Mouse (Mus musculus): ENCODE measurements around the gene Bag3. TPM values are rescaled to one million over a fixed set of nuclear protein-coding genes. Genes with fewer than 3 reads are reported as not detected.

Bag3 gene
- polyA plus RNA-seq, 1 experiment from 2014 or later: 4.5 TPM

DNA sequence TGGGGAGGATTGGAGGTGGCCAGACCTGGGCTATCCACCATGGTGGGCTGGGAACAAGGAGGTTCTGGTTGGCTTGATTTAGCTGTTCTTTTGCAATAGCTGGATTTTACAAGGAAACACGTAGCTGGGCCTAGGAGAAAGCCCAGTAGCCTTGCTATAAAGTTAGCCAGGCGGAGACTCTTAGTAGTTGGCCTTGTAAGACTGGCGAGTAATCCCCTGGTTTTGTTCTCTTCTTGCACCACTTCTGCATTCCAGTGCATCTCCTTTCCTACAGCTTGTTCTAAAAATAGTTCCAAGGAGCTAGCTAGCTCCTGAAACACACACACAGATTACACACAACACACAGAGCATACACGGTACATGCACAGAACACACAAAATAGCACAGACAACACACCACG, 15.4 kb downstream of the Bag3 start:
- Histone ChIP-seq H3K9ac (0 out of 2 replicates have a peak overlapping the region, but pooled peaks have one; percentile 8), H3K9me3 (no peaks in the 10 kb centered on the region), H3K4me1 (peaks cover 13% of the 10 kb centered on the region), H3K4me2 (replicated peaks) (no peak overlapping the region), H3K4me3 (no peak overlapping the region), H3K27me3 (replicated peaks) (peaks cover 12% of the 10 kb centered on the region; the same call in 1 of the 2 replicates), H3K36me3 (no peaks in the 10 kb centered on the region), H3K27ac (no peak overlapping the region)
- 80% methylated on average over 5 of the region's 5 CpGs for WGBS
- ATAC-seq (ENCODE audit: low FRiP score, low read depth): no peak

DNA sequence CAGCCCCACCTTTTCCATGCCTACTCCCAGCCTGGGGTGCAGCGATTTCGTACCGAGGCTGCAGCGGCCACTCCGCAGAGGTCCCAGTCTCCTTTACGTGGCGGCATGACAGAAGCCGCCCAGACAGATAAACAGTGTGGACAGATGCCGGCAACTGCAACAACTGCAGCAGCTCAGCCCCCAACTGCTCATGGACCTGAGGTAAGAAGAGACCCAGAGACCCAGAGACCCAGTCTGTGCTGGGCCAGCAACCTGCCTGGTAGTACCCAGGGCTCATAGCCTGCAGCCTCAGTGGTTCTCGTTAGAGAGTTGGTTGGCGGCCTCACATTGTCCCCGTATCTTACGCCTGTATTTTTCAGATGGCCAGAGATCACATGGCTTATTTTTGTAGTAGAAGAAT, 16.7 kb downstream of the Bag3 start:
- WGBS: 94% methylated on average over 13 of the region's 13 CpGs
- H3K4me1 ChIP-seq: peaks cover 11% of the 10 kb centered on the region

DNA sequence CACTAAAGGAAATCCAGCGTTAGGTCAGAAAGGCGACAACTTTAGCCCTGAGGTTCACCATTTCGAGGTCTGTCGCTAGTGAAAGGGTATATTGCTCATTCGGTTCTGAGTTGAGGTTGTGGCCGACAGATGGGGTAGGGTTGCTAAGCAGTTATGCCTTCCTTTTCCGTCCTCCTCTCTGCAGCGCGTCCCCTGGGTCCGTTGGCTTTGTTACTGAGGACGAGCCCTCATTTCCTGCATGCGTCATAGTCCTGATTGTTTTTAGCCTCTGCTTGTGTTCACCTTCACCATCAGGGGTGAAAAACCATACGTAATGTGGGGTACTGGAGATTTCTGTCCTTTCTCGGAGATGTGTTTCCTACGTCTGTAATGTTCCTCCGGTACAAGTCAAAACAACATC, 17.3 kb downstream of the Bag3 start:
- WGBS: 90% methylated on average over 16 of the region's 16 CpGs
- ATAC-seq (ENCODE audit: low FRiP score, low read depth): no peak
- peaks cover 5% of the 10 kb centered on the region; the same call in 1 of the 2 replicates for H3K4me1 ChIP-seq

More for the DNA sequence above, 16.7 kb downstream of the Bag3 start:
- Histone ChIP-seq H3K4me2 (replicated peaks) (no peak overlapping the region), H3K27ac (no peak overlapping the region), H3K36me3 (no peaks in the 10 kb centered on the region), H3K9me3 (no peaks in the 10 kb centered on the region), H3K4me3 (no peak overlapping the region), H3K27me3 (replicated peaks) (peaks cover 12% of the 10 kb centered on the region; the same call in 1 of the 2 replicates), H3K9ac (no peak overlapping the region)
- ATAC-seq (ENCODE audit: low FRiP score, low read depth): no peak

DNA sequence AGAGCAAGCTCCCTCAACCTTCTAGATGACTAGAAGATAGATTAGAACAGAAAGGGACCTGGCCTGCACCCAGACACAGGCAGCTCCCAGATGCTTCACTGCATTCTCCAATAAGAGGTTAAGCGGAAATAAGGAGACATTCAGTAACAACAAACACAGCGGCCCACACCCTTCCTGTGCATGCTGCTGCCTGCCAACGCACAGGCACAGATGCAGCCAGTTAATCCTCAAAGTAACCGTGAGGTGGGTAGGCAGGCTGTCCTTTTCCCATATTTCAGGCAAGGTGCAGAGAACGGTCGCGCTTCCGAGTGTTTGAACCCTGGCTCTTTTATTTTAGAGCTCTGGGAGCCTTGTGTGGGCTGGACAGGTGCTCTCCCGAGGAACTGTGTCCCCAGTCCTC, 17.8 kb downstream of the Bag3 start:
- ATAC-seq (ENCODE audit: low FRiP score, low read depth): no peak
- Histone ChIP-seq H3K4me2 (replicated peaks) (no peak overlapping the region), H3K36me3 (no peaks in the 10 kb centered on the region), H3K4me3 (no peak overlapping the region), H3K27ac (no peak overlapping the region), H3K27me3 (replicated peaks) (peaks cover 12% of the 10 kb centered on the region; the same call in 1 of the 2 replicates), H3K4me1 (0 out of 2 replicates have a peak, but pooled peaks cover 2% of the 10 kb centered on the region), H3K9ac (no peak overlapping the region), H3K9me3 (no peaks in the 10 kb centered on the region)
- 89% methylated on average over 9 of the region's 9 CpGs for WGBS

More for the DNA sequence above, 17.3 kb downstream of the Bag3 start:
- H3K4me2 ChIP-seq (replicated peaks): no peak overlapping the region
- no peak overlapping the region for H3K4me3 ChIP-seq
- H3K9ac ChIP-seq: no peak overlapping the region
- no peaks in the 10 kb centered on the region for H3K9me3 ChIP-seq
- H3K27me3 ChIP-seq (replicated peaks): peaks cover 12% of the 10 kb centered on the region; the same call in 1 of the 2 replicates
- no peak overlapping the region for H3K27ac ChIP-seq
- no peaks in the 10 kb centered on the region for H3K36me3 ChIP-seq

DNA sequence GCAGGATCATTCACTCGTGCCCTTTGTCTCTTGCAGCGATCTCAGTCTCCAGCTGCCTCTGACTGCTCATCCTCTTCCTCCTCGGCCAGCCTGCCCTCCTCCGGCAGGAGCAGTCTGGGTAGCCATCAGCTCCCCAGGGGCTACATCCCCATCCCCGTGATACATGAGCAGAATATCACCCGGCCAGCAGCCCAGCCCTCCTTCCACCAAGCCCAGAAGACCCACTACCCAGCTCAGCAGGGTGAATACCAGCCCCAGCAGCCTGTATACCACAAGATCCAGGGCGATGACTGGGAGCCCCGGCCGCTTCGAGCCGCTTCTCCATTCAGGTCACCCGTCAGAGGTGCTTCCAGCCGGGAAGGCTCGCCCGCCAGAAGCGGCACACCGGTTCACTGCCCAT, 18.4 kb downstream of the Bag3 start:
- Histone ChIP-seq H3K36me3 (no peaks in the 10 kb centered on the region), H3K4me2 (replicated peaks) (no peak overlapping the region), H3K4me1 (no peaks in the 10 kb centered on the region), H3K9me3 (no peaks in the 10 kb centered on the region), H3K27me3 (replicated peaks) (peaks cover 12% of the 10 kb centered on the region; the same call in 1 of the 2 replicates), H3K9ac (0 out of 2 replicates have a peak overlapping the region, but pooled peaks have one; percentile 13), H3K27ac (no peak overlapping the region), H3K4me3 (no peak overlapping the region)
- 79% methylated on average over 17 of the region's 17 CpGs for WGBS
- no peak for ATAC-seq (ENCODE audit: low FRiP score, low read depth)

DNA sequence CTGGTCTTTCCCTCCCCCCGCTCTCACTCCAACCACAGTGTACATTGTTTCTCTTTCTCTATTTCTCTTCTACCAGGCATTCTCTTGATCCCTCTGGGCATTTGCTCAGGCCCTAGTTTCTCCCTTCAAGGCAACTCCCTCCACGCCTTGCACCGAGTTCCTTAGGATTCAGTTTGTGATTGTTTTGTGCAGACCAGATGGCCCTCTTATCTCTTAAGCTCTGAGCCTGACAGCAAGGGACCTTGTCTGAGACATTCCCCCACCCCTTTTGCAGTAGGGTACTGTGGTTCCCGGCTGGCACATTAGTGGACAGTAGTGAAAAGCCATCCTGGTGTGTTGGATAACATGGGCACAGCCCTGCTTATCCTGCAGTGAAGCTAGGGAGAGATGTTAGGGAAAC, 19.1 kb downstream of the Bag3 start:
- H3K27ac ChIP-seq: no peak overlapping the region
- H3K4me2 ChIP-seq (replicated peaks): no peak overlapping the region
- no peaks in the 10 kb centered on the region for H3K9me3 ChIP-seq
- no peaks in the 10 kb centered on the region for H3K4me1 ChIP-seq
- no peak overlapping the region for H3K4me3 ChIP-seq
- no peaks in the 10 kb centered on the region for H3K36me3 ChIP-seq
- H3K27me3 ChIP-seq (replicated peaks): peaks cover 12% of the 10 kb centered on the region; the same call in 1 of the 2 replicates
- 87% methylated on average over 4 of the region's 4 CpGs for WGBS
- H3K9ac ChIP-seq: no peak overlapping the region
- no peak for ATAC-seq (ENCODE audit: low FRiP score, low read depth)

DNA sequence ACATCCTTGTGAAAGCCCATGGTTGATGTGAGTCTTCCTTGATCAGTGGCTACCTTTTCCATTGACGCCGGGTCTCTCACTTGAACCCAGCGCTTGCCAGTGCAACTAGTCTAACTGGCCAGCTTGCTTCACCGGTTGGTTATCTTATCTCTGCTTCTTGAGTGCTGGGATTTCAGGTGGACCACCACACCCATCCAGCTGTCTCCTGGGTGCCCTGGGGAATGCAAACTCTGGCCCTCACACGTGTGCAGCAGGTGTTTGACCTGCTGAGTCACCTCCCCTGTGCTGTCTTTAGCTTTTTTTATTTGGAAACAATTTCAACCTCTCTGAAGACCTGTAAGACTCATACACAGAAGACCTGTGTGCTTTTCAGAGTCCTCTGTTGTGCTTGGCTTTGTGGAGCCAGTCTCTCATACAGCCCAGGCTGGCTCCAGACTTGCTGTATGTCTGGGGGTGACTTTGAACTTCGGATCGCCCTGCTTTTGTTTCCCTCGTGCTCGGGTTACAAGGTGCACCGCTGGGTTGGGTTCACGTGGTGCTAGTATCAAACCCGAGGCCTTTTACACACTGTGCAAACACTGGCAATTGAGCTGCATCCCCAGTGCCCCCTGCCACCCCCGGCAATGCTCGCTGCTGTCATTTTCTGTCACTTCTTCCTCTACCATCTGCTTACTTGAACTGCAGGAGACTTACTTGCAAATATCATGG, 19.9 kb downstream of the Bag3 start:
- Histone ChIP-seq H3K4me1 (no peaks in the 10 kb centered on the region), H3K36me3 (no peaks in the 10 kb centered on the region), H3K9me3 (no peaks in the 10 kb centered on the region), H3K27ac (no peak overlapping the region), H3K4me2 (replicated peaks) (no peak overlapping the region), H3K4me3 (no peak overlapping the region), H3K27me3 (replicated peaks) (peaks cover 12% of the 10 kb centered on the region; the same call in 1 of the 2 replicates), H3K9ac (no peak overlapping the region)
- no peak for ATAC-seq (ENCODE audit: low FRiP score, low read depth)
- WGBS: 80% methylated on average over 14 of the region's 14 CpGs

DNA sequence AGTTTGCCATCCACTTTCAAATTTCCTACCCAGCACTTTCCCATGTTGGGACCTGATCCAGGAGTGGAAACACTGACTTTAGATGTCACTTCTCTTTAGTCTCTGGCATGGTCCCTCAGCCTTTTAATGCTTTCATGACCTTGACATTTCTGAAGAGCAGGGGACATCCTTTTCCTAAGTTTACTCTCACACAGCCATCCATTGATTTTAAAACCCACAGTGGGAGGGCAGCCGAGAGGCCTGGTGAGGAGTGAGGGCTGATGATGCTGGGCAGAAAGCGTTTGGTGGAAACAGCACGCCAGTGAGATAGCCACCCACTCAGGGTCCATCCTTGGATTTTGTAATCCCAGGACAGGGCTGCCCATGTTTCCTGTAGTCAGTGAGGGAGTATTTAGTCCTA, 20.5 kb downstream of the Bag3 start:
- Histone ChIP-seq H3K9me3 (no peaks in the 10 kb centered on the region), H3K9ac (no peak overlapping the region), H3K4me1 (no peaks in the 10 kb centered on the region), H3K27me3 (replicated peaks) (peaks cover 11% of the 10 kb centered on the region; the same call in 1 of the 2 replicates), H3K36me3 (no peaks in the 10 kb centered on the region), H3K27ac (no peak overlapping the region), H3K4me3 (no peak overlapping the region), H3K4me2 (replicated peaks) (no peak overlapping the region)
- no peak for ATAC-seq (ENCODE audit: low FRiP score, low read depth)
- 89% methylated on average over 3 of the region's 3 CpGs for WGBS

DNA sequence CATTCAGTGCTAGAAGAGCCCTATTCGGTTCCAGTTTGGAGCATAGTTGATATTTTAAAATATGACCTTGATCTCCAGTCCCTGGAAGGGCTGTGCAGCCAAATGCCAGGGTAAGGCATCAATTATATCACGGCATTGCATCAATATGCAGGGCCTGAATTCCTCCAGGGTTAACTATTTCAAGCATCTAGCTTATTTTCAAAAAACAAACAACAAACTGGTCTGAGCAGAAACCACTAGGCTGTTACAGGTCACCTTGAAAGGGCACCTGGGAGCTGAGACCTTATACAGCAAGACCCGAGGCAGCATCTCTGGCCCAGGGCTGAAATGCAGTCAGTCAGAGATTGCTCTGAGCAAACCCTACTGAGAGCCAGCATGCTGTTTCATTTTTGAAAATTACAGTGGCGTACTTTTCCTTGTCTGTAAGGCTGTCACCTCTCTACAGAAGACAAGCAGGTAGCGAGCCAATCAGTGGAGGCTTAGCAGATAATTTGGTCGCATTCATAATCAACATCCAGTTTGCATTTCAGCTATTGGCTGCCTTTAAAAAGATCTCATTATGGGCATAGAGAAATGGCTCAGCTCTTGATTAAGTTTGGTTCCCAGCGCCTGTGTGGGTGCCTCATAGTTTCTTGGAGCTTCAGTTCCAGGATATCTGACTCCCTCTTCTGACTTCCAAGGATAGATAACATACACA, 21.3 kb downstream of the Bag3 start:
- no peak for ATAC-seq (ENCODE audit: low FRiP score, low read depth)
- no peaks in the 10 kb centered on the region for H3K4me1 ChIP-seq
- no peak overlapping the region for H3K27ac ChIP-seq
- no peak overlapping the region for H3K9ac ChIP-seq
- no peaks in the 10 kb centered on the region for H3K36me3 ChIP-seq
- 0 out of 2 replicates have a peak, but pooled peaks cover 5% of the 10 kb centered on the region for H3K27me3 ChIP-seq (replicated peaks)
- H3K4me3 ChIP-seq: no peak overlapping the region
- H3K9me3 ChIP-seq: no peaks in the 10 kb centered on the region
- H3K4me2 ChIP-seq (replicated peaks): no peak overlapping the region
- WGBS: 92% methylated on average over 7 of the region's 7 CpGs

DNA sequence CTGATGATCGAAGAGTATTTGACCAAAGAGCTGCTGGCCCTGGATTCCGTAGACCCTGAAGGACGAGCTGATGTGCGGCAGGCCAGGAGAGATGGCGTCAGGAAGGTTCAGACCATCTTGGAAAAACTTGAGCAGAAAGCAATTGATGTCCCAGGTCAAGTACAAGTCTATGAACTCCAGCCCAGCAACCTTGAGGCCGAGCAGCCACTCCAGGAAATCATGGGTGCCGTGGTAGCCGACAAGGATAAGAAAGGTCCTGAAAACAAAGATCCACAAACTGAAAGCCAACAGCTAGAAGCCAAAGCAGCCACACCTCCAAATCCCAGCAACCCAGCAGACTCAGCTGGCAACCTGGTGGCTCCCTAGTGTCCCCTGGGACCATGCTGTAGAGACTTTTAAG, 22.6 kb downstream of the Bag3 start:
- no peak for ATAC-seq (ENCODE audit: low FRiP score, low read depth)
- WGBS: 96% methylated on average over 8 of the region's 8 CpGs
- no peak overlapping the region for H3K4me3 ChIP-seq

DNA sequence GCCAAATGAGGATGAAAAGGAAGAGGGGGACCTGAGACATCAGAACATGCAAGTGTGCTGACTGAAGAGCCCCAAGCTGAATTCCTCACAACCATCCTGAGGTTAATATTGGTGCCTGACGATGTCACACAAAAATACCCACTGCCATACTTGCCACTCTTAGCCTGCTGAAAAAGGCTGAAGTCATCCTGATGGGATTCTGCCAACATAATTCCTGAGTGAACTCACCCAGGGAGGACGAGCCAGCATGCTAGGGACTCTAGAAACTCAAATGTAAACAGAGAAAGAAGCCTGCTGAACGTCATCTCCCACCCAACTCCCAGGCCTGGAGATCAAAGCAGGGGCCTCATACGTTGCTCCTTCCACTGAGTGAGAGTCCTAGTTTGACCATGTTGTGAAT, 25.7 kb downstream of the Bag3 start:
- Histone ChIP-seq H3K9ac (no peak overlapping the region), H3K4me1 (peaks cover 4% of the 10 kb centered on the region; the same call in 1 of the 2 replicates), H3K36me3 (no peaks in the 10 kb centered on the region), H3K4me3 (no peak overlapping the region), H3K27ac (no peak overlapping the region), H3K4me2 (replicated peaks) (no peak overlapping the region), H3K27me3 (replicated peaks) (no peaks in the 10 kb centered on the region), H3K9me3 (no peaks in the 10 kb centered on the region)
- WGBS: 55% methylated on average over 4 of the region's 4 CpGs
- ATAC-seq (ENCODE audit: low FRiP score, low read depth): no peak

More for the DNA sequence above, 22.6 kb downstream of the Bag3 start:
- Histone ChIP-seq H3K27me3 (replicated peaks) (0 out of 2 replicates have a peak, but pooled peaks cover 3% of the 10 kb centered on the region), H3K36me3 (no peaks in the 10 kb centered on the region), H3K9me3 (no peaks in the 10 kb centered on the region), H3K9ac (no peak overlapping the region), H3K4me2 (replicated peaks) (no peak overlapping the region), H3K4me1 (peaks cover 4% of the 10 kb centered on the region; the same call in 1 of the 2 replicates), H3K27ac (no peak overlapping the region)

DNA sequence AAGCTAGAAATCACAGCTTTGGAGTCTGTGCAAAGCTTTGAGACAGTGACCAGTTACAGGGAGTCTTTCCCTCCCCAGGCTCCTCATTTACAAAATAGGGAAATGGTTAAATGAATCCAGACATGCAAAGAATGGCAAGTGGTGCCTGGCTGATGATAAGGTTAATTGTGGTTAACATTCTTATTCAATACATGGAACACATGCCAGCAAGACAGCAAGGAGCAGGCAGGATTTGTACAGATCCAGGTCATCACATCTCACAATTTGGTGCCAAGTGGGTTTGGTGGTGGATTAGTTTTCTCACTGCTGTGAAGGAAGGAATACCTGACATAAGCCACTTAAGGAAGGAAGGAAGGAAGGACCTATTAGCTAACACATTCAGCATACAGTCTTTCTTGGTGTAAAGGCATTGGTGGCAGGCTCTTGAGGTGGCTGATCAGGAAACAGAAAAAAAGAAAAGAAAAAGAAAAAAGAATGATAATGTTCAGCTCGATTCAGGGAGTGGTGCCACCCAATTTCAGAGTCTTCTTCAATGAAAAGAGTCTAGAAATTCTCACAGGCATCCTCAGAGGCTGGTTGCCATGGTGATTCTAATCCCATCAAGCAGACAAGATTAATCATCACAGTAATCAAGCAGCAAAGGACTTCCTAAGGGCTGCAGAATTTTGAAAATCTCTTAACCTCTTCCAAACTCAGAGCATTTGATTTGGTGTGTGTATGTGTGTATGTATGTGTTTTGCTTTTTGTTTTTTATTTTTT, 27.1 kb downstream of the Bag3 start:
- Histone ChIP-seq H3K4me2 (replicated peaks) (no peak overlapping the region), H3K36me3 (no peaks in the 10 kb centered on the region), H3K27ac (no peak overlapping the region), H3K27me3 (replicated peaks) (no peaks in the 10 kb centered on the region), H3K4me3 (no peak overlapping the region), H3K9me3 (no peaks in the 10 kb centered on the region), H3K4me1 (peaks cover 4% of the 10 kb centered on the region; the same call in 1 of the 2 replicates), H3K9ac (no peak overlapping the region)
- WGBS: 10% methylated on average over 1 of the region's 1 CpGs
- no peak for ATAC-seq (ENCODE audit: low FRiP score, low read depth)
